Mouse (Mus musculus) MEL (cell line): ENCODE measurements around the gene Nrip1. TPM values are rescaled to one million over a fixed set of nuclear protein-coding genes. Genes with fewer than 3 reads are reported as not detected.

Experiments used
- DNase-seq: peaks from one replicate; pipeline ENCODE4 v3.0.0; 2011; ENCODE audit warnings: low read depth, low spot score
- H3K27ac ChIP-seq: 2 replicates; pipeline ENCODE4 v1.5.1; 2012; ENCODE audit warnings: low read depth, mild to moderate bottlenecking, control low read depth, low read length, moderate library complexity; ENCODE audit not compliant: control insufficient read depth
- H3K27me3 ChIP-seq, 2 experiments: fragments of 150-350 bp in 1 of 2; sonication (generic) in 1 of 2; 2 replicates each; pipeline ENCODE4 v1.6.1; 2012; ENCODE audit warnings: low read length in 2 of 2, mild to moderate bottlenecking in 2 of 2, improper control_type of control experiment in 1 of 2, moderate library complexity in 1 of 2; ENCODE audit not compliant: insufficient read depth in 2 of 2, control insufficient read depth in 1 of 2
- H3K36me3 ChIP-seq, 2 experiments: 2 replicates each; pipeline ENCODE4 v1.6.1; 2012 to 2014; ENCODE audit warnings: low read length in 2 of 2, improper control_type of control experiment in 1 of 2, inconsistent platforms in 1 of 2, mild to moderate bottlenecking in 1 of 2; ENCODE audit not compliant: insufficient read depth in 2 of 2, control insufficient read depth in 1 of 2
- H3K4me1 ChIP-seq, 2 experiments: fragments of 150-350 bp in 1 of 2; sonication (generic) in 1 of 2; 2 replicates each; pipeline ENCODE4 v1.6.1; 2012; ENCODE audit warnings: low read length in 2 of 2, improper control_type of control experiment in 1 of 2, mild to moderate bottlenecking in 1 of 2; ENCODE audit not compliant: insufficient read depth in 2 of 2, control insufficient read depth in 1 of 2
- H3K4me3 ChIP-seq, 2 experiments: fragments of 150-350 bp in 1 of 2; sonication (generic) in 1 of 2; 2 replicates each; pipeline ENCODE4 v1.5.1; 2012; ENCODE audit warnings: low read depth in 2 of 2, low read length in 2 of 2, mild to moderate bottlenecking in 2 of 2, moderate library complexity in 2 of 2, control low read depth in 1 of 2, improper control_type of control experiment in 1 of 2; ENCODE audit not compliant: control insufficient read depth in 1 of 2, insufficient read depth in 1 of 2
- H3K79me2 ChIP-seq: 2 replicates; pipeline ENCODE4 v1.6.1; 2012; ENCODE audit warnings: mild to moderate bottlenecking, low read length, moderate library complexity; ENCODE audit not compliant: control insufficient read depth, poor library complexity, insufficient read depth
- H3K9ac ChIP-seq: 2 replicates; pipeline ENCODE4 v1.6.1; 2012; ENCODE audit warnings: low read depth, mild to moderate bottlenecking, control low read depth, low read length, moderate library complexity; ENCODE audit not compliant: control insufficient read depth, poor library complexity, severe bottlenecking
- H3K9me3 ChIP-seq: fragments of 150-350 bp; sonication (generic); replicated peaks from 2 replicates; pipeline ENCODE4 v1.6.1; 2012; ENCODE audit warnings: mild to moderate bottlenecking, low read length, improper control_type of control experiment, moderate library complexity; ENCODE audit not compliant: insufficient read depth
- BHLHE40 ChIP-seq: IDR thresholded peaks from 2 replicates; pipeline ENCODE4 v1.6.1; 2012; ENCODE audit warnings: low read depth, mild to moderate bottlenecking, inconsistent platforms, low read length, improper control_type of control experiment, borderline replicate concordance
- CHD2 ChIP-seq: IDR thresholded peaks from 2 replicates; pipeline ENCODE4 v1.6.1; 2011; ENCODE audit warnings: low read length, improper control_type of control experiment
- CTCF ChIP-seq, 3 experiments: IDR thresholded peaks in 2 of 3; conservative IDR thresholded peaks in 1 of 3; 2 replicates each; pipeline ENCODE4 v1.5.1; 2011 to 2012; ENCODE audit warnings: low read length in 3 of 3, low read depth in 2 of 3, mild to moderate bottlenecking in 2 of 3, improper control_type of control experiment in 1 of 3, inconsistent platforms in 1 of 3, mixed read lengths in 1 of 3, moderate library complexity in 1 of 3; ENCODE audit not compliant: control insufficient read depth in 1 of 3, insufficient read depth in 1 of 3, poor library complexity in 1 of 3, severe bottlenecking in 1 of 3
- EP300 ChIP-seq, 2 experiments: IDR thresholded peaks; 2 replicates each; pipeline ENCODE4 v1.6.1; 2011; ENCODE audit warnings: improper control_type of control experiment in 2 of 2, low read length in 2 of 2, low read depth in 1 of 2, mild to moderate bottlenecking in 1 of 2
- GATA1 ChIP-seq: IDR thresholded peaks from 2 replicates; pipeline ENCODE4 v1.6.1; 2011; ENCODE audit warnings: low read depth, low read length, improper control_type of control experiment
- HCFC1 ChIP-seq: IDR thresholded peaks from 2 replicates; pipeline ENCODE4 v1.6.1; 2012; ENCODE audit warnings: low read depth, mild to moderate bottlenecking, inconsistent platforms, low read length, improper control_type of control experiment, moderate library complexity
- JUND ChIP-seq: IDR thresholded peaks from 2 replicates; pipeline ENCODE4 v1.6.1; 2011; ENCODE audit warnings: low read depth, mild to moderate bottlenecking, improper control_type of control experiment, low read length
- MAFK ChIP-seq: IDR thresholded peaks from 2 replicates; pipeline ENCODE4 v1.6.1; 2011; ENCODE audit warnings: low read depth, mild to moderate bottlenecking, low read length, improper control_type of control experiment, borderline replicate concordance
- MAX ChIP-seq: IDR thresholded peaks from 2 replicates; pipeline ENCODE4 v1.6.1; 2011; ENCODE audit warnings: low read length, improper control_type of control experiment
- MAZ ChIP-seq: IDR thresholded peaks from 2 replicates; pipeline ENCODE4 v1.6.1; 2012; ENCODE audit warnings: low read depth, mild to moderate bottlenecking, inconsistent platforms, low read length, improper control_type of control experiment
- MXI1 ChIP-seq: IDR thresholded peaks from 2 replicates; pipeline ENCODE4 v1.6.1; 2011; ENCODE audit warnings: mild to moderate bottlenecking, low read depth, low read length, improper control_type of control experiment
- MYB ChIP-seq: IDR thresholded peaks from 2 replicates; pipeline ENCODE4 v1.6.1; 2011; ENCODE audit warnings: mild to moderate bottlenecking, low read depth, low read length, improper control_type of control experiment
- NELFE ChIP-seq: IDR thresholded peaks from 2 replicates; pipeline ENCODE4 v1.6.1; 2011; ENCODE audit warnings: low read depth, low read length, improper control_type of control experiment
- POLR2A ChIP-seq, 2 experiments: IDR thresholded peaks; 2 replicates each; pipeline ENCODE4 v1.6.1; 2011 to 2012; ENCODE audit warnings: low read length in 2 of 2, mild to moderate bottlenecking in 2 of 2, control low read depth in 1 of 2, improper control_type of control experiment in 1 of 2, low read depth in 1 of 2, moderate library complexity in 1 of 2; ENCODE audit not compliant: control insufficient read depth in 1 of 2, insufficient read depth in 1 of 2, poor library complexity in 1 of 2
- POLR2AphosphoS2 ChIP-seq: IDR thresholded peaks from 2 replicates; pipeline ENCODE4 v1.6.1; 2011; ENCODE audit warnings: low read length, improper control_type of control experiment
- RCOR1 ChIP-seq: IDR thresholded peaks from 2 replicates; pipeline ENCODE4 v1.6.1; 2012; ENCODE audit warnings: low read depth, mild to moderate bottlenecking, inconsistent platforms, low read length, improper control_type of control experiment
- SIN3A ChIP-seq: IDR thresholded peaks from 2 replicates; pipeline ENCODE4 v1.6.1; 2012; ENCODE audit warnings: low read length, improper control_type of control experiment, inconsistent platforms
- SMC3 ChIP-seq: IDR thresholded peaks from 2 replicates; pipeline ENCODE4 v1.6.1; 2011; ENCODE audit warnings: low read depth, low read length, improper control_type of control experiment
- TBP ChIP-seq: IDR thresholded peaks from 2 replicates; pipeline ENCODE4 v1.8.0; 2011; ENCODE audit warnings: low read depth, low read length, improper control_type of control experiment
- UBTF ChIP-seq: IDR thresholded peaks from 2 replicates; pipeline ENCODE4 v1.6.1; 2012; ENCODE audit warnings: low read depth, mild to moderate bottlenecking, inconsistent platforms, low read length, improper control_type of control experiment, moderate library complexity, borderline replicate concordance; ENCODE audit not compliant: insufficient read depth
- ZC3H11A ChIP-seq: IDR thresholded peaks from 2 replicates; pipeline ENCODE4 v1.6.1; 2012; ENCODE audit warnings: low read depth, mild to moderate bottlenecking, inconsistent platforms, low read length, improper control_type of control experiment
- ZKSCAN1 ChIP-seq: IDR thresholded peaks from 2 replicates; pipeline ENCODE4 v1.6.1; 2012; ENCODE audit warnings: low read depth, mild to moderate bottlenecking, inconsistent platforms, low read length, improper control_type of control experiment, moderate library complexity
- ZMIZ1 ChIP-seq: IDR thresholded peaks from 2 replicates; pipeline ENCODE4 v1.6.1; 2012; ENCODE audit warnings: low read depth, mild to moderate bottlenecking, inconsistent platforms, low read length, improper control_type of control experiment, moderate library complexity
- ZNF384 ChIP-seq: IDR thresholded peaks from 2 replicates; pipeline ENCODE4 v1.6.1; 2012; ENCODE audit warnings: low read depth, mild to moderate bottlenecking, inconsistent platforms, low read length, improper control_type of control experiment
- polyA plus RNA-seq, 2 experiments: library from polyadenylated mRNA; stranded (reverse) in 1 of 2; unstranded in 1 of 2; fragments of >175 nt in 1 of 2; fragments of >200 nt in 1 of 2; gene quantifications; 2 replicates each; pipeline versions ENCODE4 v1.2.1 to v1.2.4; 2012; ENCODE audit warnings: low replicate concordance in 2 of 2, low read depth in 1 of 2; ENCODE audit not compliant: insufficient read length in 2 of 2, insufficient read depth in 1 of 2, missing spikeins in 1 of 2
- total RNA-seq: library from RNA; depleted of rRNA; stranded (reverse); fragments of 300-350 nt; gene quantifications from 2 replicates; pipeline ENCODE4 v1.2.3, GENCODE M21; 2012

Gene Nrip1
- total and polyA plus RNA-seq, 3 experiments = 13.6 to 42.6 (median 21.1) TPM

DNA sequence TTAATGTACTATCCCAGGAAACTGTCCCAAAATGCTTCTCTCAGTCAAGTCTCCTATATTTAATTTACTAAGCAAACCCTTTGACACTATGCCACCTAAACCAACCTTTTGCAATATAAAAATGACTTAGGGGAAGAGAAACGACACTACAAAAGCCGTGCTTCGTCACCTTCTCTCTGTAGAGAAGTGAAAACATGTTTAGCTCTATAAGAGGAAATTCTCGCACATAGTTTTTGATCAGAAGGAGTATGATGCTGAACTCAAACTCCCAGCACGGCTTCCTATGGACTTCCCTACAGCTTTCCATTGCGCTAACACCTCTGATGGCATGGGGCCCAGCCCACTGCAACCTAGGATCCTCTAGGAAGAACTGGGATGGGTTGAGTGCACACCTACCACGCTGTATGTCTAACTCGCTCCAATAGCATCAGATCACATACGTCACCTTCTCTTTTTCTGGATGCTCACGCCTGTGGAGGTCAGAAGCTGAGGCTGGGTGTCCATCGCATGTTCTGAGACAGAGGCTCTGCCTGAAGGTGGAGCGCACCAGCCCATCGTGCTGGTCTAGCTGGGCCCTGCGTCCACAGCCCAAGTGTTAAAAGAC is 17.6 kb downstream of the Nrip1 start:
- Histone ChIP-seq H3K79me2 (peaks cover 38% of the 10 kb centered on the region), H3K36me3 (peaks cover 2 to 13% of the 10 kb centered on the region in 2 experiments; a peak in 3 of 4 replicates), H3K4me1 (peaks cover 3 to 9% of the 10 kb centered on the region in 2 experiments; a peak in 3 of 4 replicates), H3K9me3 (no peaks in the 10 kb centered on the region), H3K27me3 (no peaks in the 10 kb centered on the region)
- DNase-seq = no peak
- TF ChIP-seq GATA1 (no peak), ZMIZ1 (no peak), MAX (no peak), EP300 (IDR thresholded peaks at IDR 0.05; ENCODE audit: low read depth in 1 of 2, low read length in 2 of 2) (no peak), JUND (no peak), UBTF (no peak), ZNF384 (no peak), BHLHE40 (no peak), ZKSCAN1 (no peak), RCOR1 (no peak), POLR2AphosphoS2 (no peak), SMC3 (no peak), CHD2 (no peak), CTCF (IDR thresholded peaks at IDR 0.05 in 2 of 3, conservative IDR thresholded peaks at IDR 0.05 in 1 of 3; ENCODE audit: control insufficient read depth in 1 of 3, insufficient read depth in 1 of 3, low read depth in 2 of 3, low read length in 3 of 3, poor library complexity in 1 of 3, severe bottlenecking in 1 of 3) (no peak), MAFK (no peak)
- TF ChIP-seq, all 39 proteins: peak for 0
- H3K4me3 ChIP-seq = no peak overlapping the region
- no peak overlapping the region for H3K27ac ChIP-seq
- no peak overlapping the region for H3K9ac ChIP-seq

DNA sequence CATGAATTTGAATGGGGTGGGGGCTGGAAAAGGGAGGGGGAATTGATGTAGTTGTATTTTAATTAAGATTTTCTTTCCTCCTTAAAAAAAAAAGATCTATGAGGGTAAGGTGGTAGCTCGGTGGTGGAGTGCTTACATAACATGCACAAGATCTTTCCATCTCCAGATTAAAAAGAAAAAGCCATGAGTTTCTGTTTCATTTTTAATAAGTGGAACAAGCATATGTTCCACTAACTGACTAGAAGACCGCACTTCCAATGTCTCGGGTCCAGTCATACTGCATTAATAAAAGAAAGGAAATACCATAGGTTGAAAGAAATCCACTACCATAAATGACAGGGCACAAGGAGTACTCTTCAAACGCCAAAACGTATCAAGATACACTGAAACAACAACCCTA is 18.4 kb downstream of the Nrip1 start:
- TF ChIP-seq ZC3H11A (no peak), ZNF384 (no peak), MAZ (no peak), ZKSCAN1 (no peak), SIN3A (no peak), ZMIZ1 (no peak), TBP (no peak), NELFE (no peak), CTCF (IDR thresholded peaks at IDR 0.05 in 2 of 3, conservative IDR thresholded peaks at IDR 0.05 in 1 of 3; ENCODE audit: control insufficient read depth in 1 of 3, insufficient read depth in 1 of 3, low read depth in 2 of 3, low read length in 3 of 3, poor library complexity in 1 of 3, severe bottlenecking in 1 of 3) (no peak), MXI1 (no peak), HCFC1 (no peak), POLR2A (IDR thresholded peaks at IDR 0.05; ENCODE audit: control insufficient read depth in 1 of 2, insufficient read depth in 1 of 2, low read depth in 1 of 2, low read length in 2 of 2, poor library complexity in 1 of 2) (no peak), MYB (no peak), CHD2 (no peak)
- H3K27me3 ChIP-seq = no peaks in the 10 kb centered on the region
- no peak overlapping the region for H3K4me3 ChIP-seq
- peaks cover 3 to 9% of the 10 kb centered on the region in 2 experiments; a peak in 3 of 4 replicates for H3K4me1 ChIP-seq
- no peak for DNase-seq
- H3K9ac ChIP-seq = no peak overlapping the region
- H3K9me3 ChIP-seq = no peaks in the 10 kb centered on the region
- peaks cover 32% of the 10 kb centered on the region for H3K79me2 ChIP-seq
- H3K36me3 ChIP-seq = peaks cover 2 to 13% of the 10 kb centered on the region in 2 experiments; a peak in 3 of 4 replicates
- no peak overlapping the region for H3K27ac ChIP-seq
